Mouse (Mus musculus): ENCODE data around the gene Zfp276. TPM values are rescaled to one million over a fixed set of nuclear protein-coding genes. Genes with fewer than 3 reads are reported as not detected.
"Not testable (repeated sequence)": the region's sequence is repeated elsewhere in the genome, so short reads cannot be mapped to it uniquely, and the experiment has no call there.

Gene Zfp276
- total RNA-seq, 2 experiments from 2014 or later = 14.4 to 14.8 TPM

GRCm38 (mm10) chr8:123245543-123245942 lies 8.5 kb upstream of the Zfp276 start:
- no peak for DNase-seq

GRCm38 (mm10) chr8:123247748-123248147 lies 6.2 kb upstream of the Zfp276 start:
- no peak for DNase-seq

GRCm38 (mm10) chr8:123248596-123248995 lies 5.4 kb upstream of the Zfp276 start:
- DNase-seq = no peak

GRCm38 (mm10) chr8:123250940-123251339 lies 3.1 kb upstream of the Zfp276 start:
- DNase-seq = no peak

GRCm38 (mm10) chr8:123252925-123253324 lies 1.1 kb upstream of the Zfp276 start:
- DNase-seq = no peak

GRCm38 (mm10) chr8:123253451-123254098 lies 420 bp upstream of the Zfp276 start:
- DNase-seq = no peak

- DNase-seq = no peak
Observed at GRCm38 (mm10) chr8:123255170-123255569, 1.2 kb downstream of the Zfp276 start.

- DNase-seq = no peak
Observed at GRCm38 (mm10) chr8:123257114-123257513, 3.1 kb downstream of the Zfp276 start.

GRCm38 (mm10) chr8:123257593-123257992 lies 3.6 kb downstream of the Zfp276 start:
- not testable (repeated sequence) for DNase-seq

GRCm38 (mm10) chr8:123267926-123268656 lies 14.1 kb downstream of the Zfp276 start:
- DNase-seq = no peak

- no peak for DNase-seq
Observed at GRCm38 (mm10) chr8:123271147-123271546, 17.2 kb downstream of the Zfp276 start.

GRCm38 (mm10) chr8:123271901-123272300 lies 17.9 kb downstream of the Zfp276 start:
- no peak for DNase-seq

GRCm38 (mm10) chr8:123274447-123274846 lies 20.5 kb downstream of the Zfp276 start:
- DNase-seq = no peak

- DNase-seq = no peak
Observed at GRCm38 (mm10) chr8:123275096-123275495, 21.1 kb downstream of the Zfp276 start.

GRCm38 (mm10) chr8:123278445-123278844 lies 24.4 kb downstream of the Zfp276 start:
- DNase-seq = no peak

GRCm38 (mm10) chr8:123279828-123280227 lies 25.8 kb downstream of the Zfp276 start:
- no peak for DNase-seq

GRCm38 (mm10) chr8:123280302-123281094 lies 26.5 kb downstream of the Zfp276 start:
- no peak for DNase-seq

GRCm38 (mm10) chr8:123282994-123283393 lies 29.0 kb downstream of the Zfp276 start:
- DNase-seq = not testable (repeated sequence)

- no peak for DNase-seq
Observed at GRCm38 (mm10) chr8:123283991-123284390, 30.0 kb downstream of the Zfp276 start.

- no peak for DNase-seq
Observed at GRCm38 (mm10) chr8:123284493-123284892, 30.5 kb downstream of the Zfp276 start.

- no peak for DNase-seq
Observed at GRCm38 (mm10) chr8:123287362-123287761, 33.4 kb downstream of the Zfp276 start.

- peak; percentile 47 for DNase-seq
Observed at GRCm38 (mm10) chr8:123290166-123290565, 36.2 kb downstream of the Zfp276 start.

GRCm38 (mm10) chr8:123290679-123291078 lies 36.7 kb downstream of the Zfp276 start:
- peak; percentile 22 for DNase-seq

All from heart, postnatal 4 days (tissue).